Mouse (Mus musculus) lung, adult 2 months (tissue): Measurements from ENCODE around the gene Cnih3. TPM values are rescaled to one million over a fixed set of nuclear protein-coding genes. Genes with fewer than 3 reads are reported as not detected.
A peak's percentile ranks its signal among the peaks of the same experiment; 100 is the strongest.

Experiments used
- DNase-seq: peaks from one replicate; pipeline ENCODE4 v3.0.0; 2022
- H3K4me1 ChIP-seq: fragments of 200-500 bp; 2 replicates; pipeline ENCODE4 v1.6.1; 2011; ENCODE audit warnings: low read length; ENCODE audit not compliant: control insufficient read depth, insufficient read depth
- H3K4me3 ChIP-seq: fragments of 200-500 bp; replicated peaks from 2 replicates; pipeline ENCODE3; 2011; ENCODE audit warnings: low read depth, mild to moderate bottlenecking, control low read depth, low read length; ENCODE audit errors: extremely low read depth
- CTCF ChIP-seq: fragments of 200-500 bp; IDR thresholded peaks from 2 replicates; pipeline ENCODE4 v1.5.1; 2011; ENCODE audit warnings: mild to moderate bottlenecking, low read length, control low read depth; ENCODE audit not compliant: insufficient read depth
- POLR2A ChIP-seq: fragments of 200-500 bp; IDR thresholded peaks from 2 replicates; pipeline ENCODE4 v1.6.1; 2011; ENCODE audit warnings: low read depth, mild to moderate bottlenecking, control low read depth, low read length, borderline replicate concordance; ENCODE audit errors: extremely low read depth
- WGBS: fragments of 180-500 bp; shearing (Covaris S2); methylation state at CpG from one replicate; pipeline ENCODE4 v1.1.7; 2018; 5-methylcytosine and 5-hydroxymethylcytosine counted together
- polyA plus RNA-seq: library from polyadenylated mRNA; depleted of rRNA; stranded (reverse); fragments of >200 nt; gene quantifications from 2 replicates; pipeline ENCODE4 v1.2.3, GENCODE M21; 2012

The Cnih3 gene
- polyA plus RNA-seq, 1 experiment, result 0.25 TPM

GRCm38 (mm10) chr1:181461484-181461883 is 109.1 kb downstream of the Cnih3 start:
- 74% methylated on average over 8 of the region's 8 CpGs for WGBS
- DNase-seq, result no peak
- Histone ChIP-seq H3K4me3 (no peak overlapping the region), H3K4me1 (no peaks in the 10 kb centered on the region)
- TF ChIP-seq CTCF (no peak), POLR2A (no peak)

- TF ChIP-seq CTCF, result no peak
- TF ChIP-seq POLR2A, result no peak
- H3K4me3 ChIP-seq, result no peak overlapping the region
- 42% methylated on average over 8 of the region's 8 CpGs for WGBS
- DNase-seq, result no peak
- H3K4me1 ChIP-seq, result no peaks in the 10 kb centered on the region
Measured at GRCm38 (mm10) chr1:181462051-181462905, 109.8 kb downstream of the Cnih3 start.

GRCm38 (mm10) chr1:181462906-181463179 is 110.4 kb downstream of the Cnih3 start:
- Histone ChIP-seq H3K4me3 (no peak overlapping the region), H3K4me1 (no peaks in the 10 kb centered on the region)
- WGBS, result 77% methylated on average over 6 of the region's 6 CpGs
- TF ChIP-seq CTCF (no peak), POLR2A (no peak)
- DNase-seq, result no peak

GRCm38 (mm10) chr1:181465027-181465426 is 112.6 kb downstream of the Cnih3 start:
- Histone ChIP-seq H3K4me3 (no peak overlapping the region), H3K4me1 (no peaks in the 10 kb centered on the region)
- TF ChIP-seq POLR2A (no peak), CTCF (peak; percentile 70)
- DNase-seq, result no peak
- 34% methylated on average over 5 of the region's 5 CpGs for WGBS

GRCm38 (mm10) chr1:181466040-181466439 is 113.6 kb downstream of the Cnih3 start:
- no peaks in the 10 kb centered on the region for H3K4me1 ChIP-seq

GRCm38 (mm10) chr1:181466601-181467320 is 114.3 kb downstream of the Cnih3 start:
- no peak overlapping the region for H3K4me3 ChIP-seq
- no peaks in the 10 kb centered on the region for H3K4me1 ChIP-seq
- WGBS, result 50% methylated on average over 17 of the region's 17 CpGs
- TF ChIP-seq CTCF (no peak), POLR2A (no peak)
- DNase-seq, result no peak

More at GRCm38 (mm10) chr1:181466040-181466439, 113.6 kb downstream of the Cnih3 start:
- no peak overlapping the region for H3K4me3 ChIP-seq
- TF ChIP-seq POLR2A (no peak), CTCF (no peak)
- no peak for DNase-seq
- 87% methylated on average over 6 of the region's 6 CpGs for WGBS

- H3K4me1 ChIP-seq, result no peaks in the 10 kb centered on the region
- whole genome bisulfite sequencing, result 85% methylated on average over 6 of the region's 6 CpGs
- TF ChIP-seq POLR2A (no peak), CTCF (no peak)
- no peak overlapping the region for H3K4me3 ChIP-seq
- no peak for DNase-seq
Measured at GRCm38 (mm10) chr1:181467321-181467670, 114.9 kb downstream of the Cnih3 start.

- Histone ChIP-seq H3K4me3 (no peak overlapping the region), H3K4me1 (no peaks in the 10 kb centered on the region)
- WGBS, result 74% methylated on average over 8 of the region's 8 CpGs
- no peak for TF ChIP-seq CTCF
- no peak for TF ChIP-seq POLR2A
- DNase-seq, result no peak
Measured at GRCm38 (mm10) chr1:181469415-181469814, 117.0 kb downstream of the Cnih3 start.

GRCm38 (mm10) chr1:181476141-181476540 is 123.7 kb downstream of the Cnih3 start:
- TF ChIP-seq CTCF, result no peak
- TF ChIP-seq POLR2A, result no peak
- H3K4me3 ChIP-seq, result no peak overlapping the region
- no peak for DNase-seq
- no peaks in the 10 kb centered on the region for H3K4me1 ChIP-seq
- WGBS, result 62% methylated on average over 8 of the region's 8 CpGs

- 48% methylated on average over 6 of the region's 6 CpGs for WGBS
- no peak for DNase-seq
- TF ChIP-seq POLR2A (no peak), CTCF (no peak)
- H3K4me3 ChIP-seq, result no peak overlapping the region
- H3K4me1 ChIP-seq, result no peaks in the 10 kb centered on the region
Measured at GRCm38 (mm10) chr1:181476557-181476956, 124.1 kb downstream of the Cnih3 start.
